Mouse (Mus musculus) kidney, embryonic 16.5 days (tissue): ENCODE measurements around the gene Ccl11. TPM values are rescaled to one million over a fixed set of nuclear protein-coding genes. Genes with fewer than 3 reads are reported as not detected.
A peak's percentile ranks its signal among the peaks of the same experiment; 100 is the strongest.

Experiments
- ATAC-seq: fragments of 200-750 bp; cut with Nextera tagmentation; 2 replicates; pipeline ENCODE4 v1.8.0; 2017; ENCODE audit warnings: moderate TSS enrichment; ENCODE audit not compliant: low FRiP score, low TSS enrichment
- H3K27ac ChIP-seq: fragments of 300-500 bp; sonication (generic); 2 replicates; pipeline ENCODE4 v1.5.1; 2014; ENCODE audit warnings: low read length
- H3K27me3 ChIP-seq: fragments of 300-500 bp; sonication (generic); 2 replicates; pipeline ENCODE4 v1.6.1; 2014; ENCODE audit warnings: low read length, control low read depth, mixed read lengths; ENCODE audit not compliant: insufficient read depth
- H3K36me3 ChIP-seq: fragments of 300-500 bp; sonication (generic); 2 replicates; pipeline ENCODE4 v1.6.1; 2014; ENCODE audit warnings: low read length, control low read depth, mixed read lengths; ENCODE audit not compliant: insufficient read depth
- H3K4me1 ChIP-seq: fragments of 300-500 bp; sonication (generic); 2 replicates; pipeline ENCODE4 v1.6.1; 2014; ENCODE audit warnings: low read length, control low read depth, mixed read lengths; ENCODE audit not compliant: insufficient read depth
- H3K4me2 ChIP-seq: fragments of 300-500 bp; sonication (generic); replicated peaks from 2 replicates; pipeline ENCODE4 v1.6.1; 2014; ENCODE audit warnings: low read depth, low read length
- H3K4me3 ChIP-seq: fragments of 300-500 bp; sonication (generic); 2 replicates; pipeline ENCODE4 v1.5.1; 2014; ENCODE audit warnings: mild to moderate bottlenecking, low read length
- H3K9ac ChIP-seq: fragments of 300-500 bp; sonication (generic); replicated peaks from 2 replicates; pipeline ENCODE4 v1.6.1; 2014; ENCODE audit warnings: low read length
- H3K9me3 ChIP-seq: fragments of 300-500 bp; sonication (generic); 2 replicates; pipeline ENCODE4 v1.6.1; 2016; ENCODE audit warnings: low read length, control low read depth
- WGBS: fragments of 180-500 bp; shearing (Covaris S2); extraction: QIAGEN DNeasy Blood & Tissue Kit; methylation state at CpG from one replicate; pipeline ENCODE4 v1.1.7; 2014; 5-methylcytosine and 5-hydroxymethylcytosine counted together
- polyA plus RNA-seq: library from polyadenylated mRNA; unstranded; fragments of >200 nt; fragmentation: Nextera tagmentation; extraction: Ambion mirVana; gene quantifications from 2 replicates; pipeline ENCODE4 v1.2.1, GENCODE M21; 2015

Ccl11 gene
- polyA plus RNA-seq, 1 experiment from 2014 or later: 14.7 TPM

- H3K4me1 ChIP-seq: no peaks in the 10 kb centered on the region
- H3K4me2 ChIP-seq: no peak within 1 kb of the TSS
- H3K27ac ChIP-seq: 0 out of 2 replicates have a peak within 1 kb of the TSS, but pooled peaks have one; percentile 29
- WGBS: 70% methylated on average over 3 of the region's 3 CpGs
- H3K9me3 ChIP-seq: no peaks in the 10 kb centered on the region
- H3K9ac ChIP-seq: no peak within 1 kb of the TSS
- H3K4me3 ChIP-seq: no peak within 1 kb of the TSS
- ATAC-seq: no peak
- no peaks in the 10 kb centered on the region for H3K27me3 ChIP-seq
- no peaks in the 10 kb centered on the region for H3K36me3 ChIP-seq
Measured at GRCm38 (mm10) chr11:82045471-82045870, 12.2 kb upstream of the Ccl11 start, which contains the start of gene Ccl7. Gene Ccl7, plus strand, starts transcription at chr11:82045712.

GRCm38 (mm10) chr11:82047746-82048415 is 9.7 kb upstream of the Ccl11 start:
- Histone ChIP-seq H3K9me3 (no peaks in the 10 kb centered on the region), H3K4me1 (no peaks in the 10 kb centered on the region), H3K4me3 (no peak overlapping the region), H3K36me3 (no peaks in the 10 kb centered on the region), H3K9ac (no peak overlapping the region), H3K27me3 (no peaks in the 10 kb centered on the region), H3K27ac (no peak overlapping the region), H3K4me2 (no peak overlapping the region)
- no peak for ATAC-seq
- WGBS: 36% methylated on average over 6 of the region's 6 CpGs

GRCm38 (mm10) chr11:82053849-82054248 is 3.8 kb upstream of the Ccl11 start:
- WGBS: 78% methylated on average over 7 of the region's 7 CpGs
- H3K4me2 ChIP-seq: no peak overlapping the region
- H3K4me3 ChIP-seq: no peak overlapping the region
- no peak overlapping the region for H3K27ac ChIP-seq
- no peaks in the 10 kb centered on the region for H3K36me3 ChIP-seq
- H3K9me3 ChIP-seq: no peaks in the 10 kb centered on the region
- no peak overlapping the region for H3K9ac ChIP-seq
- ATAC-seq: no peak
- H3K27me3 ChIP-seq: no peaks in the 10 kb centered on the region
- H3K4me1 ChIP-seq: no peaks in the 10 kb centered on the region

GRCm38 (mm10) chr11:82062226-82062625 is 4.6 kb downstream of the Ccl11 start:
- no peak overlapping the region for H3K27ac ChIP-seq
- no peak for ATAC-seq
- 73% methylated on average over 3 of the region's 3 CpGs for WGBS
- no peaks in the 10 kb centered on the region for H3K27me3 ChIP-seq
- no peaks in the 10 kb centered on the region for H3K36me3 ChIP-seq
- no peaks in the 10 kb centered on the region for H3K9me3 ChIP-seq
- no peaks in the 10 kb centered on the region for H3K4me1 ChIP-seq
- no peak overlapping the region for H3K9ac ChIP-seq
- no peak overlapping the region for H3K4me3 ChIP-seq
- no peak overlapping the region for H3K4me2 ChIP-seq

- no peak overlapping the region for H3K27ac ChIP-seq
- no peak overlapping the region for H3K4me2 ChIP-seq
- H3K9me3 ChIP-seq: no peaks in the 10 kb centered on the region
- no peak overlapping the region for H3K4me3 ChIP-seq
- 78% methylated on average over 2 of the region's 2 CpGs for WGBS
- no peaks in the 10 kb centered on the region for H3K4me1 ChIP-seq
- H3K36me3 ChIP-seq: no peaks in the 10 kb centered on the region
- H3K27me3 ChIP-seq: no peaks in the 10 kb centered on the region
- no peak overlapping the region for H3K9ac ChIP-seq
- no peak for ATAC-seq
Measured at GRCm38 (mm10) chr11:82063454-82063853, 5.8 kb downstream of the Ccl11 start.

GRCm38 (mm10) chr11:82066953-82067571 is 9.4 kb downstream of the Ccl11 start:
- Histone ChIP-seq H3K4me1 (no peaks in the 10 kb centered on the region), H3K36me3 (no peaks in the 10 kb centered on the region), H3K4me3 (no peak overlapping the region), H3K9me3 (no peaks in the 10 kb centered on the region), H3K27me3 (no peaks in the 10 kb centered on the region), H3K9ac (no peak overlapping the region), H3K27ac (no peak overlapping the region), H3K4me2 (no peak overlapping the region)
- 71% methylated on average over 7 of the region's 7 CpGs for WGBS
- ATAC-seq: no peak

- Histone ChIP-seq H3K9me3 (no peaks in the 10 kb centered on the region), H3K27me3 (no peaks in the 10 kb centered on the region), H3K4me1 (no peaks in the 10 kb centered on the region), H3K4me2 (no peak overlapping the region), H3K36me3 (no peaks in the 10 kb centered on the region), H3K27ac (no peak overlapping the region), H3K4me3 (no peak overlapping the region), H3K9ac (no peak overlapping the region)
- 87% methylated on average over 3 of the region's 3 CpGs for WGBS
- ATAC-seq: no peak
Measured at GRCm38 (mm10) chr11:82071076-82071475, 13.5 kb downstream of the Ccl11 start.

- Histone ChIP-seq H3K27me3 (no peaks in the 10 kb centered on the region), H3K27ac (no peak overlapping the region), H3K4me1 (no peaks in the 10 kb centered on the region), H3K9ac (no peak overlapping the region), H3K9me3 (no peaks in the 10 kb centered on the region), H3K4me2 (no peak overlapping the region), H3K36me3 (no peaks in the 10 kb centered on the region), H3K4me3 (no peak overlapping the region)
- ATAC-seq: no peak
- WGBS: 86% methylated on average over 1 of the region's 1 CpGs
Measured at GRCm38 (mm10) chr11:82072374-82072773, 14.8 kb downstream of the Ccl11 start.

GRCm38 (mm10) chr11:82072984-82073383 is 15.4 kb downstream of the Ccl11 start:
- H3K27me3 ChIP-seq: no peaks in the 10 kb centered on the region

GRCm38 (mm10) chr11:82073686-82074085 is 16.1 kb downstream of the Ccl11 start:
- Histone ChIP-seq H3K27me3 (no peaks in the 10 kb centered on the region), H3K36me3 (no peaks in the 10 kb centered on the region), H3K9ac (no peak overlapping the region), H3K9me3 (no peaks in the 10 kb centered on the region), H3K4me1 (no peaks in the 10 kb centered on the region), H3K27ac (no peak overlapping the region), H3K4me3 (no peak overlapping the region), H3K4me2 (no peak overlapping the region)
- 85% methylated on average over 3 of the region's 3 CpGs for WGBS
- no peak for ATAC-seq

More at GRCm38 (mm10) chr11:82072984-82073383, 15.4 kb downstream of the Ccl11 start:
- ATAC-seq: no peak
- no peaks in the 10 kb centered on the region for H3K36me3 ChIP-seq
- no peak overlapping the region for H3K4me3 ChIP-seq
- no peak overlapping the region for H3K9ac ChIP-seq
- H3K27ac ChIP-seq: no peak overlapping the region
- H3K4me2 ChIP-seq: no peak overlapping the region
- 63% methylated on average over 3 of the region's 3 CpGs for WGBS
- no peaks in the 10 kb centered on the region for H3K9me3 ChIP-seq
- no peaks in the 10 kb centered on the region for H3K4me1 ChIP-seq
